Mouse (Mus musculus) spleen, embryonic (tissue): ENCODE measurements around the gene Neurog1.

ENCODE experiments used
- CTCF ChIA-PET: fragments of 350-600 bp; sonication (Branson Sonifier 250); formaldehyde crosslinking; loops from one replicate; lab custom pipeline; 2022; lab: Charles Lee

Neurog1 gene

GRCm38 (mm10) chr13:56258196-56259020 is 6.4 kb upstream of the Neurog1 start:
- CTCF ChIA-PET: no interaction called here

GRCm38 (mm10) chr13:56257469-56258153 is 5.6 kb upstream of the Neurog1 start:
- CTCF ChIA-PET: interaction anchor here (0.7 kb wide), 1 partner anchor 15 kb away, joined by 3 read pairs; no protein-coding TSS in a partner anchor

DNA sequence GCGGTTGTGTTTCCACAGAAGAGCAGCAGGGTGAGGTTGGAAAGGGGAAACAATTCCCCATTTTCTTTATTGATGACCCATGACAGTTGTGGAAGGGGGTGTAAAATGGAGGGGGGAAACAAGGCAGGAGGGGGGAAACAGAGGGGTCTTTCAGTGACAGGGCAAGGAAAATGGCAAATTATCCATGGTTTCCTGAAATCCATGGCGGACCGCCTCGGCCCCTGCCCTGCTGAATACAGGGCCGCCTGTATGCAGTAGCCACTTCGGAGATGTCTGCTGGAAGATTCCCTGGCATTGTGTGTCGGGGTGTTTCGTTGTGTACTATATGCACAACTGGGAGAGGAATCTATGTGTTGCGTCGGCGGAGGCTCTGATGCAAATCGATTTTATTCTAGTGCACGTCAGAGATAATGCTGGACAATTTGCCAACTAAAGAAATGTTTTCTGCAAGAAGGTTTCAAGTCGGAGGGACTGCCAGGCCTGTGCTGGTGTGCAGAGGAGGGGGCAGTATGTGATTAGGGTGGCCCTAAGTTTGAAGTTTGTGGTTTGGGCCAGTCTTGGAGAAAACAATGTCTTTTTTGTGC is 4.8 kb upstream of the Neurog1 start:
- CTCF ChIA-PET: interaction anchor here (0.7 kb wide), 1 partner anchor 16 kb away, joined by 3 read pairs; no protein-coding TSS in a partner anchor

GRCm38 (mm10) chr13:56253379-56253778 is 1.4 kb upstream of the Neurog1 start:
- CTCF ChIA-PET: no interaction called here

DNA sequence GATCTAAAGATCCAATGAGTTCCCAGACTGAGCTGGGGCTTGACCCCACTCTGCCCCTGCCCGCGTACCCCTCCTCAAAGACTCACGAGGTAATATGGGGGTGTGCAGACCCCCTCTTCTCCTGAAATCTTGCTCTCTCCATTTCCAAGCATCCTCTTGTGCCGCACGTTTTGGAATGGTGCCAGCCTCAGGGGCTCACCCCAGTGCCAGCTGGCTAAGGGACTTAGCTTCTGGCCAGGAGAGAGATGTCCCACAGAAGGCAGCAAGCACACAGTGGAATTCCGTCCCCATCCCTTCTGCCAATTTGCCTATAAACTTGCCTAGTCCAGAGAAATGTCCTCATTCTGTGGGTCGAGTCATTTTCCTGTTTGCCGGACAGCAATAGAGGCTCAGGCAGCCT is 820 bp upstream of the Neurog1 start:
- CTCF ChIA-PET: no interaction called here

- CTCF ChIA-PET: no interaction called here
These were observed 613 bp downstream of the Neurog1 start for GRCm38 (mm10) chr13:56251176-56251923.

DNA sequence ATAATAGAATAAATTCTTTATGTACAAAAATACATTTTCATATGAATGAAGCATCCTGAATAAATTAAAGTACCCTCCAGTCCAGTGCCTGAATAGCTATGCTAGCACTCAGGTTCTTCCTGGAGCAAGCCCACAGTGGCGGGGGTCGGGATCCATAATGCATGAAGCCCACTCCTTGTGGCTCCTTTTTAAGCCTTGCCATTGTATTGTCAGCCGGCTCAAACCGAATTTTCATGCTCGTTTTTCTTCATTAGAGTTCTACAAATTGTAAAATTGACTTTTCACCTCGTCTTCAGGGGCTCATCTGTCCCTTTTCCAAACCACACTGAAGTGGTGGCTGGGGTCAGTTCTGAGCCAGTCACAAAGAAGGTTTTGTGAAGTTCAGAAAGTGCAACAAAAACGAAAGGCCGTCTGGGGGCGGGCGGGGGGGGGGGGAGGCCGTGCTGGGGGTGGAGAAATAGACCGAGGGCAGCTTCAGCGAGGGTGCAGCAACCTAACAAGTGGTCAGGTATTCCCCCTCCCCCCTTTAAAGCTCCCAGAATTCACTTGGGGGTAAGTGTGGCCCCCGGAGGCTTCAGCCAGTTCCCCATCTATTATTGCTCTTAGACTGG is 1.3 kb downstream of the Neurog1 start:
- CTCF ChIA-PET: no interaction called here

DNA sequence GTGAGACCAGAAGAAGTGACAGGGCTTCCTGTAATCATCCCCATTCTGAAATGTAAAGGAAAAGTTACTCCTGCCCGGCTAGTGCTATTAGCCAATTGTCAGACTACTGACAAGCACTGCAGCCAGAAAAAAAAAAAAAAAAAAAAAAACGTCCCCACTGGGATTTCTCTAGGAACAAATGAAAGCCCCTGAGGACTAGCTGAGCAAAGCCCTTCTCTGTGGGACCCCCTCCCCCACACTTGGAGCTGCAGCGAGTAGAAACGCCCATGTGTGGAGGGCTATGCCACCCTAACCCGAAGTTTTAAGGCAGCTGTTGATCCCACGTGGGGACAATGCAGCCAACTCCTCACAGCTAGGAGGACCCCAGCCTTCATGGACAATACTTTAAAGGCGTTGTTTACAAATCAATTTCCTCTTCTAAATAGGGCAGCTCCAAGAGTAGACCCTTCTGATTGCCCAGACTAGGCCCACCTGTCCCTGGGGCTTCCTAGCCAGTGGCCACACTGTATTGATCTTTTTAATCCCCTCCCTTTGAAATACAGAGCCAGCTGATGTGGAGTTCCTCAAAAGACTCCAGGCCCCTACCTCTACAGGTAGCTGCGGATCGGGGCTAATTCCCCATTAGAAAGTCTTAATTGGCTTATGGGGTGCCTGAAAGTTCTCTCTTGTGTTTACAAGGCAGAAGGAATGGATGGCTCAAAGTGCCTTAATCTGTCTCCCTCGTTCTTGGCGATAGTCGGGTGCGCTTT is 2.2 kb downstream of the Neurog1 start:
- CTCF ChIA-PET: no interaction called here

GRCm38 (mm10) chr13:56243104-56243503 is 8.9 kb downstream of the Neurog1 start:
- CTCF ChIA-PET: no interaction called here

GRCm38 (mm10) chr13:56240012-56240770 is 11.8 kb downstream of the Neurog1 start:
- CTCF ChIA-PET: no interaction called here

DNA sequence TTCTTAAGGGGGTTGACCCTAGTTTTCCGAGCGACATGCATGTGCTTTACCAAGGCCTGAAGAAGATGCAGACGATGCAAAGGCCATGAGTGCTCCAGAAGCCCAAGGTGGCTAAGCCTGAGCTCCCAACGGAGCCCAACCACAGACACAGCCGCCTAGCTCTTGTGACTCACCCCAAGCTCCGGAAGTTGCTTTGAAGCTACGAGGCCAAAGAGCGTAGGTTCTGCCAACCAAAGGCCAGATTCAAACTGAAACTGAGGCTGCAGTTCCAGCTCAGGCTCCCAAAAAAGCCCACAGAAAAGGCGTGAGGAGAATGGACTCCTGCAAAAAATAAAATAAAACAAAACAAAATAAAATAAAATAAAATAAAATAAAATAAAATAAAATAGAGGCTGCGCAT is 14.1 kb downstream of the Neurog1 start:
- CTCF ChIA-PET: no interaction called here

DNA sequence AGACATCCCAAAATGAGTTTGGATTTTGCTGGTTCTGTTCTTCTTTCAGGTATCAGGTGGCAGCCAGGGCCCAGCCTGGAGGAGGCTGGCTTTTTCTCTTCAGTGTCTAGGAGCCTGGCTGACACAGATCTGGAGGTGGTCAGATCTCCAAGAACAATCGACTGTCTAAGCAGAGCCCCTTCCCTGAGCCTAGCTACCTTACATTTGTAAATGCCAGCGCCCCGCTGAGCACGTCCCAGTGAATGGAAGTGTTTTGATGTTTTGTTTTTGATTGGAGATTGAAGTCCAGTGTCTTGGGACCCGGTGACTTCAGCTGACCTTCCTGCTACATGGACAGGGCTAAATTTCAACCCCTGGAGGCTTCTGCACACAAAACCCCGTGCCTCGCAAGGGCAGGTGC is 15.8 kb downstream of the Neurog1 start:
- CTCF ChIA-PET: no interaction called here

DNA sequence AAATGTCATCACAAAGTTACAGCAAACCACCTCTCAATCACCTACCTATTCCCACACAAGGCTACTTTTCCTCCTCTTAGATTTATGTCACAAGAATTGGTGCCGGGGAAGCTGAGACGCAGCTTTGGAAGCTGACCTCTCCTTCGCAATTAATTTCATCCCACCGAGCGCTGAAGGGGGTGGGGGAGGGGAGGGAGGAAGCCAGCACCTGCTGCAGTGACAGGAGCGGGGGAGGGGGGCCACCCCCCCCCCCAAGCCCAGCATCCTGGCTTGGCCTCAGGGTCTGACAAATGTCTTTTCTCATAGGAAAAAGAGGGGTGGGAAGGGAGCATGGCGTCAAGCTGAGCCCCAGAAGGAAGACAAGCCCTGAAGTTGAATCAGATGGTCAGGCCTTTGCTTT is 23.2 kb downstream of the Neurog1 start:
- CTCF ChIA-PET: no interaction called here

DNA sequence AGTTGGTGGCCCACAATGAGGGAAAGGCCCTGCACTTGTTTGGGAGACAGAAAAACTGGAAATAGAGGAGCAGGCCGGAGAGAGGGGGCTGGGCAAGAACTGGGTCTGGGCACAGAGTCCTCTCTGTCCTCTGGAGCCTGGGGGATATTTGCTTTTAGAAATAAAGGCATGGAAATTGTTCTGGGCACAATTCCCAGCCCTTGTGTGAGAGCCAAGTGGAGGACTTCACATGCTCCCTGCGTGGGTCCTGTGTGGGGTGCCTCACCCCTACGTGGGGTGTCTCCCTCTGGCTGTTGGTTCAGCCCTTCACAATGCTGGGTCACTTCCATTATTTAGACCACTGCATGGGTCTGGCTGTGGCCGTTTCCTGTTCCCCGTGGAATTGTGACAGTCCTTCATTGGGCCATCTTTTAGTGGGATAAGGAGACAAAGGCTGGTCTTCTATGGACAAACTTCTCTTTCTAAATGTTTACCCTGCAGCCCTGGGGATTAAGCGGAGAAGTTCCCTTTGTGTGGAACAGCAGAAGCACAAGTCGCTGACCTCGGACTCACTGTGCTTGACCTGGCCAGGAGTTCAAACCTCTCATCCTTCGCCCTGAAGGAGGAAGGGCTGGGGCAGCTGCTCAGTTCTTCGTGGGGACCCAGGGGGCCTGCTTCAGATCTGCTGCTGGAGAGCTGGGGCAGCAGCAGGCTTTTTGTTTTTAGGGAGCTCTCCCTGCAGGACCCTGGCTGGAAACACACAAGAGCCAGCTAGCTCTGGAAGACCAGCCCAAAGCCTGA is 25.6 kb downstream of the Neurog1 start:
- CTCF ChIA-PET: no interaction called here

GRCm38 (mm10) chr13:56223625-56224024 is 28.3 kb downstream of the Neurog1 start:
- CTCF ChIA-PET: no interaction called here

- CTCF ChIA-PET: no interaction called here
These were observed 29.1 kb downstream of the Neurog1 start for GRCm38 (mm10) chr13:56222849-56223246.

DNA sequence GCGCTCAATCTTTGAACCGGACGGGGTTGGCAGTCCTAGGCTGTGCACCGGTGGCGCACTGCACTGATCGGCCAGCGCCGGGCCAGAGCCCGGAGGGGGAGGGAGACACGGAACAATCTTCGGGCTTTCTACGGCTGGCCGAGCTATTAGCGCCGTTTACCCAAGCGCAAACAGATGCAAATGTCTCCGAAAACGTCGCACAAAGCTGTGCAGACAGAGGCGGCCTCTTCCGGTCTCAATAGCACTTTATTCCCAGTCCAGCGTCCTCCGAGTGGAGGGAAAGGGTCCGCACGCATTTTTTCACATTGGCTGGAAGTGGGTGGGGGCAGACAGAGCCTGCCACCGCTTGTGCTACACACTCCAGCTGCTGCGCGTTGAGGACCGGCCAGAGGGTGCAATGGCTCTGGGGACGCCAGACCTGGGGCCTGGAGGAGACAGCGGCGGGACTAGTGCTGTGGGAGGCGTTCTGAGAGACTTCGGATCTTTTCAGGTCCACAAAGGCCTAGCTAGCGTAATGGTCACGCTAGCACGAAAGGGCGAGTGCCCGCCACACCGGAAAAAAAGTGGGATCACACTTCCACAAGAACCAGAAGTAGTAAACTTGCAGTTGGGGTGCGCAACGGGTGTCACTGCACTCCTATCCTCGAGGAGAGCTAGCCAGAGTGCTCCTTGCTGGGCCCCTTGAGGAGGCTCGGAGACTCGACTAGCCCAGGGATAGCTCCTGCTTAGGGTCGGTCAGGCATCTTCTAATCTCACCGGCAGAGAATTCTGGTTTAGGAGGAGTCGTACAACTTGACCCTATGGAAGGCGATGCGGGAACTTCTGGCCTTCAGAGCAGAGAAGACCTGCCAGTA is 29.7 kb downstream of the Neurog1 start:
- CTCF ChIA-PET: no interaction called here
